Mouse (Mus musculus): Measurements from ENCODE around the gene Prune1.

- no peak for TF ChIP-seq EP300 (optimal IDR thresholded peaks at IDR 0.05)
- TF ChIP-seq CTCF (IDR thresholded peaks at IDR 0.05; ENCODE audit: low read depth): no peak
Observed at GRCm38 (mm10) chr3:95208286-95208685, 73.6 kb downstream of the Prune1 start.
